Mouse (Mus musculus) heart, postnatal 0 days (tissue): ENCODE results near the gene Lrpap1. TPM values are rescaled to one million over a fixed set of nuclear protein-coding genes. Genes with fewer than 3 reads are reported as not detected.

Source experiments
- ATAC-seq: fragments of 200-750 bp; cut with Nextera tagmentation; 2 replicates; pipeline ENCODE4 v1.8.0; 2017; ENCODE audit warnings: low read depth, moderate number of reproducible peaks, moderate library complexity; ENCODE audit not compliant: insufficient read depth
- DNase-seq: peaks from one replicate; pipeline ENCODE4 v3.0.0-alpha.2; 2016; ENCODE audit warnings: low spot score
- H3K27ac ChIP-seq: fragments of 300-500 bp; sonication (generic); 2 replicates; pipeline ENCODE4 v1.5.1; 2014; ENCODE audit warnings: low read depth, mild to moderate bottlenecking
- H3K27me3 ChIP-seq: fragments of 300-500 bp; sonication (generic); 2 replicates; pipeline ENCODE4 v1.6.1; 2014; ENCODE audit warnings: low read length, mixed read lengths; ENCODE audit not compliant: control insufficient read depth, insufficient read depth
- H3K36me3 ChIP-seq: fragments of 300-500 bp; sonication (generic); replicated peaks from 2 replicates; pipeline ENCODE4 v1.6.1; 2014; ENCODE audit warnings: low read length, mixed read lengths; ENCODE audit not compliant: control insufficient read depth, insufficient read depth
- H3K4me1 ChIP-seq: fragments of 300-500 bp; sonication (generic); 2 replicates; pipeline ENCODE4 v1.6.1; 2014; ENCODE audit warnings: antibody characterized with exemption; ENCODE audit not compliant: control insufficient read depth, insufficient read depth
- H3K4me2 ChIP-seq: fragments of 300-500 bp; sonication (generic); 2 replicates; pipeline ENCODE4 v1.6.1; 2014; ENCODE audit warnings: low read depth, mild to moderate bottlenecking, low read length, moderate library complexity
- H3K4me3 ChIP-seq: fragments of 300-500 bp; sonication (generic); 2 replicates; pipeline ENCODE4 v1.5.1; 2014; ENCODE audit warnings: low read depth, low read length
- H3K9ac ChIP-seq: fragments of 300-500 bp; sonication (generic); replicated peaks from 2 replicates; pipeline ENCODE4 v1.6.1; 2014; ENCODE audit warnings: low read depth, low read length, mixed read lengths
- H3K9me3 ChIP-seq: fragments of 300-500 bp; sonication (generic); replicated peaks from 2 replicates; pipeline ENCODE4 v1.6.1; 2016; ENCODE audit warnings: low read length; ENCODE audit not compliant: control insufficient read depth
- CTCF ChIP-seq: IDR thresholded peaks from 2 replicates; pipeline ENCODE4 v1.5.1; 2016; ENCODE audit warnings: antibody characterized with exemption, control low read depth, low read depth
- EP300 ChIP-seq: IDR thresholded peaks from 2 replicates; pipeline ENCODE4 v1.6.1; 2016; ENCODE audit warnings: antibody characterized with exemption, low read depth
- WGBS: fragments of 180-500 bp; shearing (Covaris S2); extraction: QIAGEN DNeasy Blood & Tissue Kit; methylation state at CpG from one replicate; pipeline ENCODE4 v1.1.7; 2014; 5-methylcytosine and 5-hydroxymethylcytosine counted together
- polyA plus RNA-seq: library from polyadenylated mRNA; unstranded; fragments of >200 nt; fragmentation: Nextera tagmentation; extraction: Ambion mirVana; gene quantifications from 2 replicates; pipeline ENCODE4 v1.2.1, GENCODE M21; 2015
- total RNA-seq: library from RNA; depleted of rRNA; stranded (reverse); fragments of >200 nt; gene quantifications from 2 replicates; pipeline ENCODE4 v1.2.3, GENCODE M21; 2014; ENCODE audit warnings: low replicate concordance; rRNA removed

Lrpap1 gene
- total and polyA plus RNA-seq, 2 experiments from 2014 or later: 43.7 to 85.8 TPM

GRCm38 (mm10) chr5:35050541-35050940 lies 55.0 kb downstream of the Lrpap1 start:
- TF ChIP-seq EP300 (no peak), CTCF (peak; percentile 42)
- ATAC-seq: no peak
- 57% methylated on average over 5 of the region's 5 CpGs for WGBS

DNA sequence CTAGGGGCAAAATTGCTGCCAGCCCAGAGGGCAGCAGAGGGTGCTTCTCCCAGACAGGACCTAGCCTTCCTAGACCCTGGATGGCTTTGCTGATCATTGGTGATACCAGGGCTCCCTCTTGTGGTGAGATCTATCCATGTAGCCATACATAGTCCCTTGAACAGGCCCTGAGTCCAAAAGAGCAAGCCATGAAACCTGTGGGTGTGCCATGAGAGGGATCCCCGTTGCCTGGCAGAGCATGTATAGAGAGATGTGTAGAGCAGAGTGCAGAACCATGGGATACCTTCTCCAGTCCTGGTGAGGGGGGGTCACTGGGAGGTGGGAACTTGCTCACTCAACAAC lies 62.5 kb downstream of the Lrpap1 start:
- Histone ChIP-seq H3K27ac (no peak overlapping the region), H3K9ac (no peak overlapping the region), H3K9me3 (no peaks in the 10 kb centered on the region), H3K4me2 (no peak overlapping the region), H3K27me3 (no peaks in the 10 kb centered on the region), H3K36me3 (no peaks in the 10 kb centered on the region), H3K4me1 (0 out of 2 replicates have a peak, but pooled peaks cover 3% of the 10 kb centered on the region), H3K4me3 (no peak overlapping the region)
- DNase-seq (peak; percentile 85), ATAC-seq (peak; percentile 77)
- TF ChIP-seq CTCF: peak; percentile 93
- no peak for TF ChIP-seq EP300
- WGBS: 7% methylated on average over 1 of the region's 1 CpGs

More at GRCm38 (mm10) chr5:35050541-35050940, 55.0 kb downstream of the Lrpap1 start:
- Histone ChIP-seq H3K27ac (no peak overlapping the region), H3K4me2 (no peak overlapping the region), H3K36me3 (no peaks in the 10 kb centered on the region), H3K9ac (no peak overlapping the region), H3K4me3 (no peak overlapping the region), H3K4me1 (peaks cover 9% of the 10 kb centered on the region; the same call in 1 of the 2 replicates), H3K9me3 (no peaks in the 10 kb centered on the region), H3K27me3 (no peaks in the 10 kb centered on the region)
- no peak for DNase-seq

DNA sequence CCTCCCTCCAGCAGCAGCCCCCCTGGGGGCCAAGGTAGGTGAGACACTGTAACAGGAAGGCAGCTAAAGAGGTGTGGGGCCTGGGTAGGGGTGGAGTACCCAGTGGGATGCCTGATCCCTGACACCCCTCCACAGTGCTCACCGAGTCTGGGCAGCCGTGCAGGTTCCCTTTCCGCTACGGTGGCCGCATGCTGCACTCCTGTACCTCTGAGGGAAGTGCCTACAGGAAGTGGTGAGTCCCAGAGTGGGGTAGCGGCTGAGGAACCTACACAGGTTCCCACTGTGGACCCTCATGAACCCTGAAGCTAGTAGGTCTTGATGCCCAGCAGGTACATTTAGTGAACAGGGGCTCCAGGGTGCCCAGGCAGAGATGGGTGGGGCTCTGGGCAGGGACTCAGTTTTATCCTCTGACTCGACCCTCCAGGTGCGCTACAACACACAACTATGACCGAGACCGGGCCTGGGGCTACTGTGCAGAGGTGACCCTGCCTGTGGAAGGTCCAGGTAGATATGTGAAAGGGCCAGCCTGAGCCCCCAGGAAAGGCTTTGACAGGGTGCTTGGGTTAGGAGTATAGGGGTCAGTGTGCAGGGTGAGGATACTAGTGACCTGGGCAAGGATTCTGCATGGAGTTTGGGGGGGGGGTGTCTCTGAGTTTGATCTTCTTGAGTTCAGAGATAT lies 63.0 kb downstream of the Lrpap1 start:
- TF ChIP-seq EP300 (no peak), CTCF (no peak)
- Histone ChIP-seq H3K9ac (no peak overlapping the region), H3K36me3 (no peaks in the 10 kb centered on the region), H3K4me1 (0 out of 2 replicates have a peak, but pooled peaks cover 4% of the 10 kb centered on the region), H3K4me2 (no peak overlapping the region), H3K4me3 (no peak overlapping the region), H3K9me3 (no peaks in the 10 kb centered on the region), H3K27me3 (no peaks in the 10 kb centered on the region), H3K27ac (no peak overlapping the region)
- 46% methylated on average over 10 of the region's 10 CpGs for WGBS
- ATAC-seq: peak; percentile 9; the same call in 1 of the 2 replicates
- DNase-seq: no peak

Other genes with a start within 250 kb of the Lrpap1 start
- gene Msantd1, start 197.8 kb downstream of the Lrpap1 start, total RNA-seq: not detected in 2 replicates
- gene Msantd1, start 197.8 kb downstream of the Lrpap1 start, polyA plus RNA-seq: 0.23 and 0.26 TPM in 2 replicates
- 51.1 and 77.3 TPM in 2 replicates for gene Rgs12, start 156.3 kb downstream of the Lrpap1 start, total RNA-seq
- 27.7 and 29.2 TPM in 2 replicates for gene Rgs12, start 156.3 kb downstream of the Lrpap1 start, polyA plus RNA-seq
- gene Hgfac, start 64.3 kb downstream of the Lrpap1 start, total RNA-seq: 0.19 TPM in 1 of 2 replicates, not detected in the other
- 0.16 and 0.36 TPM in 2 replicates for gene Hgfac, start 64.3 kb downstream of the Lrpap1 start, polyA plus RNA-seq
- gene Dok7, start 49.0 kb downstream of the Lrpap1 start, total RNA-seq: 27.7 and 37.7 TPM in 2 replicates
- gene Dok7, start 49.0 kb downstream of the Lrpap1 start, polyA plus RNA-seq: 14.1 and 15.0 TPM in 2 replicates
- 0.76 TPM in 1 of 2 replicates, not detected in the other for gene Adra2c, start 172.6 kb upstream of the Lrpap1 start, total RNA-seq
- gene Adra2c, start 172.6 kb upstream of the Lrpap1 start, polyA plus RNA-seq: not detected in 2 replicates